Mouse (Mus musculus): ENCODE data around the gene Bud13. TPM values are rescaled to one million over a fixed set of nuclear protein-coding genes. Genes with fewer than 3 reads are reported as not detected.

The Bud13 gene
- 10.5 and 10.8 TPM in 2 replicates for polyA plus RNA-seq (2012; rRNA removed; ENCODE audit: low replicate concordance)

GRCm38 (mm10) chr9:46282631-46283436, at the start of gene Bud13:
Gene Bud13 (plus strand): TSS chr9:46283008.

GRCm38 (mm10) chr9:46235596-46235648, 47.4 kb upstream of the Bud13 start, which contains the start of gene Apoc3:
Gene Apoc3 (minus strand): TSS chr9:46235636.

GRCm38 (mm10) chr9:46240526-46241153, 42.2 kb upstream of the Bud13 start, which contains the start of gene Apoa4:
Gene Apoa4 (plus strand): TSS chr9:46240696.

GRCm38 (mm10) chr9:46268343-46268873, 14.4 kb upstream of the Bud13 start, which contains the start of gene Apoa5:
Gene Apoa5 (plus strand): TSS chr9:46268633.

GRCm38 (mm10) chr9:46272677-46273454, 9.9 kb upstream of the Bud13 start, which contains the start of gene Zpr1:
Gene Zpr1 (plus strand): TSS chr9:46273064.

GRCm38 (mm10) chr9:46319886-46320285, 37.1 kb downstream of the Bud13 start, which contains the start of gene 4931429L15Rik:
Gene 4931429L15Rik (minus strand): TSS chr9:46319986.

Other genes starting within 250 kb of the Bud13 start
- 0.60 and 22.4 TPM in 2 replicates for gene Apoa1, start 54.4 kb upstream of the Bud13 start, polyA plus RNA-seq (2012; rRNA removed; ENCODE audit: low replicate concordance)
- 17.3 and 41.5 TPM in 2 replicates for gene Apoc3, start 47.4 kb upstream of the Bud13 start, polyA plus RNA-seq (2012; rRNA removed; ENCODE audit: low replicate concordance)
- 0.06 and 2.1 TPM in 2 replicates for gene Apoa4, start 42.3 kb upstream of the Bud13 start, polyA plus RNA-seq (2012; rRNA removed; ENCODE audit: low replicate concordance)
- gene Apoa5, start 14.4 kb upstream of the Bud13 start, polyA plus RNA-seq (2012; rRNA removed; ENCODE audit: low replicate concordance), result 0.04 and 11.8 TPM in 2 replicates
- gene Zpr1, start 9.9 kb upstream of the Bud13 start, polyA plus RNA-seq (2012; rRNA removed; ENCODE audit: low replicate concordance), result 18.8 and 19.6 TPM in 2 replicates
- not detected in 2 replicates for gene 4931429L15Rik, start 37.0 kb downstream of the Bud13 start, polyA plus RNA-seq (2012; rRNA removed; ENCODE audit: low replicate concordance)

All from mammary gland, adult 2 months (tissue).